In genomic region chr8:82887234-82887633, GRCm38 (mm10) we compare ENCODE assay signal across 33 mouse cellular contexts.
"Had no signal": no experiment of that assay in that cellular context is flagged by ENCODE, and none has a peak within 500 bp of the region (broad histone marks: within the 10 kb centered on the region; RNA-seq: fewer than 3 reads in every experiment).

No protein-coding gene starts in this region.

- H3K27me3 ChIP-seq: limb, embryonic 12.5 days; limb, embryonic 13.5 days; limb, embryonic 15.5 days; liver, embryonic 12.5 days; liver, embryonic 13.5 days; liver, embryonic 15.5 days; lung, embryonic 15.5 days; midbrain, embryonic 12.5 days; midbrain, embryonic 13.5 days; midbrain, embryonic 15.5 days; neural tube, embryonic 12.5 days; neural tube, embryonic 13.5 days had no signal

- DNase-seq: left cerebral cortex, postnatal 4 days; liver; liver, embryonic 13.5 days; liver, postnatal 0 days; lung, adult 18-20 months; lung, adult 2 months; lung, embryonic 14.5 days; lung, postnatal 10 days; lung, postnatal 14 days; lung, postnatal 36 days; lung, postnatal 4 days; midbrain, embryonic 14.5 days had no signal

- H3K4me3 ChIP-seq: limb, embryonic 10.5 days; limb, embryonic 12.5 days; limb, embryonic 13.5 days; limb, embryonic 15.5 days; liver, embryonic 12.5 days; liver, embryonic 13.5 days; liver, embryonic 15.5 days; lung, embryonic 15.5 days; megakaryocyte, embryonic 14.5 days; midbrain, embryonic 10.5 days; midbrain, embryonic 12.5 days; midbrain, embryonic 13.5 days; midbrain, embryonic 15.5 days; myocyte; neural tube, embryonic 12.5 days; neural tube, embryonic 13.5 days had no signal

- ATAC-seq: liver, embryonic 12.5 days; liver, postnatal 0 days; lung, postnatal 0 days; midbrain, embryonic 13.5 days; midbrain, embryonic 15.5 days; midbrain, embryonic 16.5 days had no signal

- H3K9me3 ChIP-seq: limb, embryonic 10.5 days; limb, embryonic 12.5 days; limb, embryonic 13.5 days; limb, embryonic 15.5 days; liver, embryonic 12.5 days; liver, embryonic 13.5 days; liver, embryonic 15.5 days; lung, embryonic 15.5 days; megakaryocyte, embryonic 14.5 days; midbrain, embryonic 10.5 days; midbrain, embryonic 12.5 days; midbrain, embryonic 13.5 days; midbrain, embryonic 15.5 days; neural tube, embryonic 12.5 days; neural tube, embryonic 13.5 days had no signal

- H3K4me2 ChIP-seq: limb, embryonic 12.5 days; limb, embryonic 13.5 days; limb, embryonic 15.5 days; liver, embryonic 11.5 days; liver, embryonic 12.5 days; liver, embryonic 13.5 days; liver, embryonic 15.5 days; lung, embryonic 14.5 days; lung, embryonic 15.5 days; midbrain, embryonic 11.5 days; midbrain, embryonic 12.5 days; midbrain, embryonic 13.5 days; midbrain, embryonic 15.5 days; neural tube, embryonic 12.5 days; neural tube, embryonic 13.5 days had no signal

- H3K9ac ChIP-seq: limb, embryonic 12.5 days; limb, embryonic 13.5 days; limb, embryonic 15.5 days; liver, embryonic 12.5 days; liver, embryonic 13.5 days; liver, embryonic 14.5 days; liver, embryonic 15.5 days; liver, postnatal 0 days; lung, embryonic 14.5 days; lung, embryonic 15.5 days; midbrain, embryonic 12.5 days; midbrain, embryonic 13.5 days; midbrain, embryonic 15.5 days; neural tube, embryonic 12.5 days; neural tube, embryonic 13.5 days had no signal

- H3K27ac ChIP-seq: limb, embryonic 10.5 days; limb, embryonic 12.5 days; limb, embryonic 13.5 days; limb, embryonic 15.5 days; liver, embryonic 12.5 days; liver, embryonic 13.5 days; liver, embryonic 14.5 days; liver, embryonic 15.5 days; lung, embryonic 15.5 days; macrophage; midbrain, embryonic 10.5 days; midbrain, embryonic 12.5 days; midbrain, embryonic 13.5 days; midbrain, embryonic 15.5 days; neural tube, embryonic 12.5 days; neural tube, embryonic 13.5 days had no signal

- H3K36me3 ChIP-seq: limb, embryonic 10.5 days; limb, embryonic 12.5 days; limb, embryonic 13.5 days; limb, embryonic 15.5 days; liver, embryonic 12.5 days; liver, embryonic 13.5 days; liver, embryonic 15.5 days; lung, embryonic 15.5 days; midbrain, embryonic 10.5 days; midbrain, embryonic 12.5 days; midbrain, embryonic 13.5 days; midbrain, embryonic 15.5 days; neural tube, embryonic 12.5 days; neural tube, embryonic 13.5 days had no signal

- H3K4me1 ChIP-seq: liver, embryonic 12.5 days; liver, embryonic 13.5 days; liver, embryonic 15.5 days; lung, embryonic 15.5 days; midbrain, embryonic 10.5 days; midbrain, embryonic 12.5 days had no signal
